Mouse (Mus musculus) E14TG2a.4 (cell line): ENCODE measurements around the gene Atp6ap1.
A peak's percentile ranks its signal among the peaks of the same experiment; 100 is the strongest.

Experiments used
- H3K27me3 ChIP-seq: 2 replicates; pipeline ENCODE4 v1.6.1; 2014; ENCODE audit warnings: low read length, control low read depth; ENCODE audit not compliant: insufficient read depth
- H3K36me3 ChIP-seq: 2 replicates; pipeline ENCODE4 v1.6.1; 2014; ENCODE audit warnings: low read length, control low read depth; ENCODE audit not compliant: insufficient read depth
- H3K4me1 ChIP-seq: replicated peaks from 2 replicates; pipeline ENCODE4 v1.6.1; 2014; ENCODE audit warnings: low read depth, low read length, control low read depth
- H3K4me3 ChIP-seq: replicated peaks from 2 replicates; pipeline ENCODE4 v1.5.1; 2014; ENCODE audit warnings: mild to moderate bottlenecking, low read length
- H3K9me3 ChIP-seq: 2 replicates; pipeline ENCODE4 v1.6.1; 2014; ENCODE audit warnings: low read length, control low read depth
- CTCF ChIP-seq: conservative IDR thresholded peaks from 2 replicates; pipeline ENCODE4 v1.5.1; 2014; ENCODE audit warnings: low read length
- NANOG ChIP-seq: IDR thresholded peaks from 2 replicates; pipeline ENCODE4 v1.6.1; 2014; ENCODE audit warnings: borderline replicate concordance, low read length, mixed read lengths
- POU5F1 ChIP-seq: IDR thresholded peaks from 2 replicates; pipeline ENCODE4 v1.6.1; 2014; ENCODE audit warnings: low read length, borderline replicate concordance

The Atp6ap1 gene

GRCm38 (mm10) chrX:74270902-74271551 is 25.9 kb upstream of the Atp6ap1 start:
- H3K4me3 ChIP-seq, result peak overlapping the region; percentile 87
- TF ChIP-seq CTCF (no peak), NANOG (no peak), POU5F1 (no peak)
- H3K36me3 ChIP-seq, result peaks cover 27% of the 10 kb centered on the region
- no peaks in the 10 kb centered on the region for H3K27me3 ChIP-seq
- peaks cover 13% of the 10 kb centered on the region for H3K4me1 ChIP-seq
- no peaks in the 10 kb centered on the region for H3K9me3 ChIP-seq

GRCm38 (mm10) chrX:74273422-74274322 is 23.2 kb upstream of the Atp6ap1 start:
- H3K36me3 ChIP-seq, result peaks cover 27% of the 10 kb centered on the region
- H3K9me3 ChIP-seq, result no peaks in the 10 kb centered on the region
- no peaks in the 10 kb centered on the region for H3K27me3 ChIP-seq
- peaks cover 8% of the 10 kb centered on the region for H3K4me1 ChIP-seq
- no peak overlapping the region for H3K4me3 ChIP-seq
- TF ChIP-seq POU5F1 (no peak), CTCF (no peak), NANOG (no peak)

- Histone ChIP-seq H3K9me3 (no peaks in the 10 kb centered on the region), H3K4me3 (no peak overlapping the region), H3K36me3 (peaks cover 8% of the 10 kb centered on the region), H3K27me3 (no peaks in the 10 kb centered on the region), H3K4me1 (peaks cover 5% of the 10 kb centered on the region)
- TF ChIP-seq NANOG (no peak), CTCF (no peak), POU5F1 (no peak)
These were observed 19.0 kb upstream of the Atp6ap1 start for GRCm38 (mm10) chrX:74277916-74278315.

- peak overlapping the region; percentile 86 for H3K4me3 ChIP-seq
- H3K4me1 ChIP-seq, result peaks cover 15% of the 10 kb centered on the region
- H3K36me3 ChIP-seq, result peaks cover 21% of the 10 kb centered on the region
- TF ChIP-seq NANOG (no peak), POU5F1 (no peak), CTCF (no peak)
- no peaks in the 10 kb centered on the region for H3K9me3 ChIP-seq
- H3K27me3 ChIP-seq, result no peaks in the 10 kb centered on the region
These were observed 15.7 kb upstream of the Atp6ap1 start for GRCm38 (mm10) chrX:74281041-74281731.

- Histone ChIP-seq H3K4me1 (peaks cover 15% of the 10 kb centered on the region), H3K27me3 (no peaks in the 10 kb centered on the region), H3K4me3 (peak within 1 kb of the TSS; percentile 86), H3K9me3 (no peaks in the 10 kb centered on the region), H3K36me3 (peaks cover 21% of the 10 kb centered on the region)
- TF ChIP-seq POU5F1, result no peak
- TF ChIP-seq NANOG, result no peak
- no peak for TF ChIP-seq CTCF
These were observed 15.0 kb upstream of the Atp6ap1 start, which contains the start of the genes Taz and Dnase1l1 for GRCm38 (mm10) chrX:74281732-74282394. TSS of gene Taz (plus strand) at chrX:74281912. TSS of gene Dnase1l1 (minus strand) at chrX:74282337.

- no peaks in the 10 kb centered on the region for H3K9me3 ChIP-seq
- H3K4me1 ChIP-seq, result peaks cover 15% of the 10 kb centered on the region
- TF ChIP-seq CTCF, result no peak
- no peak for TF ChIP-seq POU5F1
- no peak for TF ChIP-seq NANOG
- H3K4me3 ChIP-seq, result peak overlapping the region; percentile 86
- no peaks in the 10 kb centered on the region for H3K27me3 ChIP-seq
- peaks cover 25% of the 10 kb centered on the region for H3K36me3 ChIP-seq
These were observed 14.4 kb upstream of the Atp6ap1 start for GRCm38 (mm10) chrX:74282395-74283091.

GRCm38 (mm10) chrX:74283092-74283437 is 13.8 kb upstream of the Atp6ap1 start:
- H3K9me3 ChIP-seq, result no peaks in the 10 kb centered on the region
- peaks cover 30% of the 10 kb centered on the region for H3K36me3 ChIP-seq
- peaks cover 15% of the 10 kb centered on the region for H3K4me1 ChIP-seq
- TF ChIP-seq POU5F1, result no peak
- no peak for TF ChIP-seq NANOG
- TF ChIP-seq CTCF, result no peak
- no peaks in the 10 kb centered on the region for H3K27me3 ChIP-seq
- H3K4me3 ChIP-seq, result peak overlapping the region; percentile 86
